Mouse (Mus musculus) small intestine, adult 2 months (tissue): ENCODE results near the gene Il34. TPM values are rescaled to one million over a fixed set of nuclear protein-coding genes. Genes with fewer than 3 reads are reported as not detected.
"Not testable (repeated sequence)": the region's sequence is repeated elsewhere in the genome, so short reads cannot be mapped to it uniquely, and the experiment has no call there.

ENCODE experiments used
- H3K27ac ChIP-seq: fragments of 200-500 bp; 2 replicates; pipeline ENCODE4 v1.5.1; 2012; ENCODE audit warnings: low read depth, low read length, control low read depth, inconsistent platforms; ENCODE audit not compliant: insufficient read depth
- H3K27me3 ChIP-seq: fragments of 200-500 bp; 2 replicates; pipeline ENCODE4 v1.6.1; 2012; ENCODE audit warnings: mild to moderate bottlenecking, moderate library complexity, low read length, inconsistent platforms; ENCODE audit not compliant: control insufficient read depth, insufficient read depth
- H3K36me3 ChIP-seq: fragments of 200-500 bp; 2 replicates; pipeline ENCODE4 v1.6.1; 2012; ENCODE audit warnings: mild to moderate bottlenecking, low read length, control low read depth, inconsistent platforms; ENCODE audit not compliant: control insufficient read depth, insufficient read depth
- H3K4me1 ChIP-seq: fragments of 200-500 bp; 2 replicates; pipeline ENCODE4 v1.6.1; 2012; ENCODE audit warnings: low read length, inconsistent platforms, mixed read lengths; ENCODE audit not compliant: control insufficient read depth, insufficient read depth, insufficient read length
- H3K4me3 ChIP-seq: fragments of 200-500 bp; 2 replicates; pipeline ENCODE4 v1.5.1; 2012; ENCODE audit warnings: low read depth, mild to moderate bottlenecking, control low read depth, inconsistent platforms, low read length, moderate library complexity
- CTCF ChIP-seq: fragments of 200-500 bp; IDR thresholded peaks from 2 replicates; pipeline ENCODE4 v1.5.1; 2012; ENCODE audit warnings: low read depth, mild to moderate bottlenecking, control low read depth, inconsistent platforms, low read length, moderate library complexity, mixed read lengths; ENCODE audit not compliant: insufficient replicate concordance, insufficient read length; ENCODE audit errors: extremely low read depth
- POLR2A ChIP-seq: fragments of 200-500 bp; IDR thresholded peaks from 2 replicates; pipeline ENCODE4 v1.6.1; 2012; ENCODE audit warnings: low read depth, mild to moderate bottlenecking, control low read depth, inconsistent platforms, low read length, moderate library complexity
- WGBS: fragments of 180-500 bp; shearing (Covaris S2); methylation state at CpG from one replicate; pipeline ENCODE4 v1.1.7; 2018; 5-methylcytosine and 5-hydroxymethylcytosine counted together
- polyA plus RNA-seq: library from polyadenylated mRNA; depleted of rRNA; stranded (reverse); fragments of >200 nt; gene quantifications from 2 replicates; pipeline ENCODE4 v1.2.3, GENCODE M21; 2012

Gene Il34
- polyA plus RNA-seq, 1 experiment, result 16.7 TPM

- TF ChIP-seq CTCF (no peak), POLR2A (no peak)
- 87% methylated on average over 12 of the region's 12 CpGs for WGBS
- no peak overlapping the region for H3K4me3 ChIP-seq
- H3K36me3 ChIP-seq, result no peaks in the 10 kb centered on the region
- H3K27ac ChIP-seq, result no peak overlapping the region
- peaks cover 28% of the 10 kb centered on the region for H3K4me1 ChIP-seq
- H3K27me3 ChIP-seq, result no peaks in the 10 kb centered on the region
Observed at GRCm38 (mm10) chr8:110789571-110789970, 16.2 kb downstream of the Il34 start.

DNA sequence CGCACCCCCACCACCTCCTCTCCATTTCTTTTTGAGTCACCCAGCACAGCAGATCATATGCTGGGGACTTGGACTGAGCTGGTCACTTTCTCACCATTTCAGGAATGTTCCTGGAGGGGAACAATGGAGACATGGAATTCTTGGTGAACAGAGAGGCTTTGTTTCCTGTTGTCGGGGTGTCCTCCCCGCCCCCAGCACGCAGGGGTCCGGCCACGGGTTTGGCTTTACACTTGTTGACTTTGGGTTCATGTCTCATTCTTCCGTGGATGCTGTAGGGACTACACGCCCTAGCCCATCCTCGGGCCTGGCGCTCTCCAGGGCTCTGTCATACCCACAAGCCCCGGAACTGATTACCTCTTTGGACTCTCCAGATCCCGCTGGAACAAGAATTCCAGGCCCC lies 16.7 kb downstream of the Il34 start:
- Histone ChIP-seq H3K27me3 (no peaks in the 10 kb centered on the region), H3K4me1 (peaks cover 22% of the 10 kb centered on the region), H3K4me3 (no peak overlapping the region), H3K27ac (no peak overlapping the region), H3K36me3 (no peaks in the 10 kb centered on the region)
- 78% methylated on average over 12 of the region's 12 CpGs for WGBS
- TF ChIP-seq POLR2A (no peak), CTCF (no peak)

- Histone ChIP-seq H3K36me3 (no peaks in the 10 kb centered on the region), H3K4me1 (peaks cover 10% of the 10 kb centered on the region; the same call in 1 of the 2 replicates), H3K27me3 (no peaks in the 10 kb centered on the region), H3K4me3 (no peak overlapping the region), H3K27ac (no peak overlapping the region)
- 71% methylated on average over 9 of the region's 9 CpGs for WGBS
- TF ChIP-seq POLR2A (no peak), CTCF (no peak)
Observed at GRCm38 (mm10) chr8:110787411-110787954, 18.2 kb downstream of the Il34 start.

GRCm38 (mm10) chr8:110786934-110787333 lies 18.8 kb downstream of the Il34 start:
- H3K27me3 ChIP-seq, result no peaks in the 10 kb centered on the region
- no peak overlapping the region for H3K4me3 ChIP-seq
- H3K36me3 ChIP-seq, result no peaks in the 10 kb centered on the region
- no peak for TF ChIP-seq CTCF
- WGBS, result 41% methylated on average over 8 of the region's 8 CpGs
- H3K4me1 ChIP-seq, result peaks cover 10% of the 10 kb centered on the region; the same call in 1 of the 2 replicates
- no peak overlapping the region for H3K27ac ChIP-seq

DNA sequence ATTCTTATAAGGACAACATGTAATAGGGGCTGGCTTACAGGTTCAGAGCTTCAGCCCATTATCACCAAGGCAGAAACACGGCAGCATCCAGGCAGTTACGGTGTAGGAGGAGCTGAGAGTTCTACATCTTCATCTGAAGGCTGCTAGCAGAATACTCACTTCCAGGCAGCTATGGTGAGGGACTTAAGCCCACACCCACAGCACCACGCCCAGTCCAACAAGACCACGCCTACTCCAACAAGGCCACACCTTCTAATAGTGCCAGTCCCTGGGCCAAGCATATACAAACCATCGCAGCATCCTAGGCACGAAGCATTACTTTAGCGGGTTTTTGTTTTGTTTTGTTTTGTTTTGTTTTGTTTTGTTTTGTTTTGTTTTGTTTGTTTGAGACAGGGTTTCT lies 19.2 kb downstream of the Il34 start:
- WGBS, result 78% methylated on average over 7 of the region's 7 CpGs
- H3K36me3 ChIP-seq, H3K4me3 ChIP-seq: not testable (repeated sequence)

DNA sequence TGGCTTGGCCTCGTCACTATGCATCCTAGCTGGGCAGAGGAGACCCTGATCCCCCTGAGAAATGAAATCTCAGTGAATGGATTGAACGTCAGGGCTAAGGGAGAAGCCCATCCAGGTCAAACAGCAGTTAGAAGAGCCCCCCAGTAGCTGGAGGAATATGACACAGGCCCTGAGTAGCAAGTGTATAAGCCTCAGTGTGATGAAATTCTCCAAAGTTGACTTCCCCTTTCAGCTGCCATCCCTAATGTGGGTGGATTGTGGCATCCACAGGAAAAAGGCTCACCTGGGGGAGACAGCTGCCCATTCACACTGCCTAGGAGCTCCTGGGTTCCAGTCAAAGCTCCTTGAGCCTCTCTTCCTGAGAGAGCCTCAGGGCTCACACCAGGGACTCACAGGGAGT lies 20.4 kb downstream of the Il34 start:
- no peak overlapping the region for H3K4me3 ChIP-seq
- H3K4me1 ChIP-seq, result peaks cover 7% of the 10 kb centered on the region; the same call in 1 of the 2 replicates
- H3K36me3 ChIP-seq, result no peaks in the 10 kb centered on the region
- no peaks in the 10 kb centered on the region for H3K27me3 ChIP-seq
- no peak for TF ChIP-seq CTCF
- no peak for TF ChIP-seq POLR2A
- H3K27ac ChIP-seq, result no peak overlapping the region
- WGBS, result 93% methylated on average over 2 of the region's 2 CpGs

More for the DNA sequence above, 19.2 kb downstream of the Il34 start:
- H3K27me3 ChIP-seq, H3K27ac ChIP-seq, H3K4me1 ChIP-seq: not testable (repeated sequence)

- no peaks in the 10 kb centered on the region for H3K4me1 ChIP-seq
- no peaks in the 10 kb centered on the region for H3K27me3 ChIP-seq
- WGBS, result 42% methylated on average over 13 of the region's 13 CpGs
- no peaks in the 10 kb centered on the region for H3K36me3 ChIP-seq
- no peak overlapping the region for H3K4me3 ChIP-seq
- H3K27ac ChIP-seq, result no peak overlapping the region
- TF ChIP-seq POLR2A, result no peak
- TF ChIP-seq CTCF, result no peak
Observed at GRCm38 (mm10) chr8:110779924-110780718, 25.6 kb downstream of the Il34 start.
